Mouse (Mus musculus) urinary bladder, postnatal 10 days (tissue): ENCODE data around the gene Rgs13.

ENCODE experiments used
- DNase-seq: peaks from one replicate; pipeline ENCODE4 v3.0.0; 2022; ENCODE audit warnings: low spot score

Rgs13 gene

DNA sequence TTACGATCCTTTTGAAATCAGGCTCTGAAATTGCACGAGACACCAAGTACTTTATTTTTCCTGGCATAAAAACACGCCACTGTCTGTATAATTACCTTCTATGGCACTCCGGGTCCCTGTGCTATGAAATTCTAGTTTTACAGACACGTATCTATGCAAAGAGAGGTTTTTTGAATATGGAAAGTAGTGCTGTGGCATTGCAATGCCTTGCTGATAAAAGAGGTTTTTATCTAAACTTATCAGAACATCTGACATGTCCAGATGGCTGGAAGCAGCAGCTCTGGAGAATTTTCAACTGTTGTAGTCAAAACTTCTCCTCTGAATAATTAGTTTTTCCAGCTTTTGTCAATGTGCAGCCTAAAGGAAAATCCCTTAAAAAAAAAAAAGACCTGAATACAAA lies at the start of gene Rgs13:
Gene Rgs13 (minus strand): TSS at position 207 of the 400 bp plus-strand sequence.
- no peak for DNase-seq

DNA sequence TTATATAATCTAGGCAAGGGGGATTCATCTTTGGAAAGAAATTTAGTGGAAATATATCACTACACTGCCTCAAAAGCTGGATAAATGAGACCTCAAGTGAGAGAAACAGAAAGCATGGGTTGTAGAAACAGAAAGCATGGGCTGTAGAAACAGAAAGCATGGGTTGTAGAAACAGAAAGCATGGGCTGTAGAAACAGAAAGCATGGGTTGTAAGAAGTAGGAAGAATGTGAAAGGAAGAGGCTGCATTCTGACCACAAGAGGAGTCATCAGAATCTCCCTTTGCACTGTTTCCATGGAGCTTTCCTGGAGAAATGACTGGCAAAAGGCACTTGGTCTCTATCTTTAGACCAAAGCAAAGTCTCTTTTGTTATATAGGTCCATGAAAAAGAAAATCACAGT lies 38.1 kb upstream of the Rgs13 start:
- DNase-seq = no peak

GRCm38 (mm10) chr1:144210912-144211311 lies 33.7 kb upstream of the Rgs13 start:
- no peak for DNase-seq

DNA sequence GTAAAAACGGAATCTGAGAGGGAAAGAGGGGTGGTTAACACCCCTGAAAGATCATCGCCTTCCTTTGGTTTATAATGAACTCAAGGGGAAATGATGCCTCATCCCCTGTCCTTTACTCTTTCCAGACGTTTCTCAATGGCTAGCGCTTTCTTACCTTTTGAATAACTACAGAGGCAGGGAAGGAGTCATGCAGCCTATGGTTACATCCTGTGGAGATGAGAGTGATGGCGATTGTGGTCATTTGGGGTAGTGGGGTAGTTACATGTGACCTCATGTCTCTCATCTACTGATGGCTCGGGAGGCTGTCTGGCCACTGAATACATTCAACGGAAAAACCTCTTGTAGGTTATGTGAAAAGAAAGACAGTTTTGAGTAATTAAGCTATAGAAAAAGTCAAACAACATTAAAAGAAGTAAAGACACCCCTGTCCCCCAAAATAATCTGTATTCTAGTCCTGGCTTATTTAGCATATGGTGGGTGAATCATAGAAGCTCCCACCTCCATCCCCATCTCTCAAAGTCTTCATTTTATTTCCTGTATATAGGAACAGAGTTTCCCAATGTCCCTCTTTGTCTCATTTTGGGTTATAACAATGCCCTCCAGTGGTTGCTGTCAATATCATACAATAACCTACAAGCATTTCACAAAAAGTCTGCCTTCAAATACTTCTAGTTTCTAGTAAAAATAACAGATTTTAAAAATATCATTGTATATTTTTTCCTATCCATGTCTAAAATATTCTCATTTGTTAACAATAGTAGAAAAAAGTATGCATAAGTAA lies 29.3 kb upstream of the Rgs13 start:
- DNase-seq = no peak

GRCm38 (mm10) chr1:144204766-144205165 lies 27.6 kb upstream of the Rgs13 start:
- DNase-seq = no peak

DNA sequence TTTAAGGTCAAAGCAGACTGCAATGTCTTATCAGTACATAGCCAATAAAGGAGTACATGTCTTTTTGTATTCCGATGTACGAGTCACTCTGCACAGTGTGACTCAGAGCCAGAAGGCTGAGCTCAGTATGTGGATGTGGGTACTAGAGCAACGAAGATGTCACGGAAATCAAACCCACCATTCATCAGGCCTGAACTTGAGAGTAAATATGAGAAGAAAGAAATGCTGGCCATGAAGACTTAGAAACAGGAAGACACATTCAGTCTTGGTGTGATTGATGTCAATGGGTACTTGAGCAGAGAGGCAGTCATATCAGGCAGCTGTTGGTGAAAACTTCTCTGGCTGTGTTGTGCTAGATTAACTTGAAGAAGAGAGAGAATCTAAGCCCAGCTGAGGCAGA lies 25.8 kb upstream of the Rgs13 start:
- no peak for DNase-seq

DNA sequence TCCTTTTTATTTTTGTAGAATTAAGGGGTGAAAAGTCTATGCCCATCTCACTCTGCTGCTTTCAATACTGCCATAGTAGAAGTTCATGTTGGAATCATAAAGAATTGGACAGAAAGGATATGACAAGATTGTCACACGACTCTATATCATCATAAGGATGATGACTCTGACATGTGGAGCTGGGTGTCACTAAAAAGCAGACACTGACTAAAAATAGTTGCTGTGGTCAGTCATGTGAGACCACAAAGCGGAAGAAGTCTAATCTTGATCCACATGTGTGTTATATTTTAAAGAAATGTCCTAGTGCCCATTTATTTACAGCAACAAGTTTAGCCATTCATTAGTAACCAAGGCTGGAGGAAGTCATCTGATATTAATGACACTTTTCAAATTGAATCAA lies 23.3 kb upstream of the Rgs13 start:
- DNase-seq = no peak

DNA sequence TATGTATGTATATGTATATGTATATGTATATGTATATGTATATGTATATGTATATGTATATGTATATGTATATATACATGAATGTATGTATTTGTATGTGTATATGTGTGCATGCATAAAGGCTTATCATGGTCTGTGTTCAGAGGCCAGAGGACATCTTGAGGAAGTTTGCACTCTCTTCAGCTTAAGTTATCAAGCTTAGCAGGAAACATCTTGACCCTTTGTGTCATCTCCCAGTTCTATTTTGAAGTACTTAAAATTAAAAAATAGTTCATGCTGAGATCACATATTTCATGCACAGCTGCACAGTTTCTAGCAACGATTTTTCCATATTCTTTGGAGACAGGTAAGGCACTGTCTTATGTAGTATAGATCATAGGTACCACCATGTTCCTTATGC lies 22.4 kb upstream of the Rgs13 start:
- DNase-seq = no peak

- DNase-seq = no peak
Observed at GRCm38 (mm10) chr1:144197684-144198083, 20.5 kb upstream of the Rgs13 start.

GRCm38 (mm10) chr1:144186655-144187396 lies 9.7 kb upstream of the Rgs13 start:
- no peak for DNase-seq

- DNase-seq = no peak
Observed at GRCm38 (mm10) chr1:144184955-144185715, 8.0 kb upstream of the Rgs13 start.

DNA sequence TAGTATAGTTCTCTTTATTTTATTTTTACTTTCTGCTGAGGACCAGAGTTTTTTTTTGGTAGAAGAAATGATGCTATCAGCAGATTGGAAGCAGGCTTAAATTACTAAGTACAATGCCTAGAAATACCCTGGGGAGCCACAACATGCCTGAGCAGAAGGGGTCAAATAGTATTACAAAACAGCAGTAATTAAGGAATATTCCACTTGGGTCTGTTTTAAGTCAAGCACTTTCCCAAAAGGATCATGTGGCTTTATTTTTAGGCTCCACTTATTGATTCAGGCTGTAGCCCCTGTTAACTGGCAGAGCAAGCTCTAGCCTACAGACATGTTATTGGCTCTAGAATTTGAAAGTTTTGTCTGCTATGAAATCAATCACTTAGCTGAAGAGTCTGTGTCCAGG lies 6.5 kb upstream of the Rgs13 start:
- DNase-seq = no peak

DNA sequence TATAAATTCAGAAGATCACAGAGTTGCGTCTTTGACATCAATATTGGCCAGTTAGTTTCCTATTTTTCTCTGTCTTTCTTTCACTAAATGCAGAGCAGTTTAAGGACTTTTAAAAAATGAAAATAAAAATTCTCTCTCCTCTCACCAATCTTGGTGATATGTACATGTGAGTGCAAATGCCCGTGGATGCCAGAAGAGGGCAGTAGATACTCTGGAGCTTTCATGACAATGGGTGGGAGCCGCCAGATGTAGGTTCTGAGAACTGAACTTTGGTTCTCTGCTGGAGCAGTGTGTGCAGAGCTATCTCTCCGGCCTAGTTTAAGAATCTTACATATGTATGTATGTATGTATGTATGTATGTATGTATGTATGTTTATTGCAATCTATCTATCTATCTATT lies 2.4 kb upstream of the Rgs13 start:
- no peak for DNase-seq

- no peak for DNase-seq
Observed at GRCm38 (mm10) chr1:144178281-144178957, 1.2 kb upstream of the Rgs13 start.

DNA sequence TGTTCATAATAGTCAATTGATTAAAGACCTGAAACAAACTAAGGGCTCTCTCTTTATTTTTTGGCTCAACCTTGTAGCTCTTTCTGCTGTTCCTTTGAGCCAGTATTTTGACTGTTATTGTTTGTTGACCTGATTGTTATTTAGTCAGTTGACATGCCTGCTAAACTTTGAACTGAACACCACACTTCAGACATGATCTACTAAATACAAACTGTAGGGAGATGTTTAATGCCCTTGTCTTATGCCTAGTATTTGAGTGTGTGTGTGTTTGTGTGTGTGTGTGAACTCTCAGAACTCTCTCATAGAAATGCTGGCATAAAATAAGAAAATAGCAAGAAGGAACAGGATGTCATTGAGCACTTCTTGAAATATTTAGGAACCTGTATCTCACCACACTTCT lies 448 bp upstream of the Rgs13 start:
- no peak for DNase-seq

- DNase-seq = no peak
Observed at GRCm38 (mm10) chr1:144174760-144175159, 2.4 kb downstream of the Rgs13 start.

GRCm38 (mm10) chr1:144173568-144174036 lies 3.6 kb downstream of the Rgs13 start:
- DNase-seq = no peak

- no peak for DNase-seq
Observed at GRCm38 (mm10) chr1:144168921-144169320, 8.3 kb downstream of the Rgs13 start.

DNA sequence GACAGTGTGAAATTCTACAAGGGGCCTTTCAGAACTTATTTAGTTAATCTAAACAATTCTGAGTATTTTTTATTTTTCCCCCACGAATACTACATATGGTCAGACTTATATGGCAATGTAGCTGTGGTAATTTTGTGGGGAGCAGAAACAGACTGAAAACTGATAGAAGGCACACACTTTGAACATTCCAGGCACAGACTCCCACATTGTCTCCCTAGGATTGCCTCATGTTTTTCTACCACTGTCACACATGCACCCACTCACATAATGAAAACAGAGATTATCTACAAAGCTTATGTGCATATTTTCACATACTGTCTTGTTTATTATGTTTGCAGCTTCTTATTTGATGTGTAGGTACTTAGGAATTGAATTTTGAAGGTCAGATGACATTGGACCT lies 9.4 kb downstream of the Rgs13 start:
- no peak for DNase-seq

DNA sequence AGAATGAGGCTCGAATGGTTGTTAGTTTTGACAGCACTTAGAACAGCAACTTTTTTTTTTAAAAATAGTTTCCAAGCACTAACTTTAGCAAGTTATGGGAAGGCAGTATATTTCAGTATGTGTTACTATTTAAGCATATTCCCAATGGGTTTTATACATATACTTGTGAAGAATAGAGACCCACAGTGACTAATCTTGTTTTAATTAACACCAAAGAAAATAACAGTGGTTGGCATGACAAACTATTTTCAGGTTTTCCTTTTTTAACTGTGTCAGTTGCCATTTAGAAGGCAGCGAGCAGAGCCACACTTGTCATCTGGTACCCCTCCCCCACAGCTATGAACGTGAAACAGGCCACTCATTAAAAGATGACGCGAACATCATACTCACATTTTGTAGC lies 10.3 kb downstream of the Rgs13 start:
- no peak for DNase-seq

- DNase-seq = no peak
Observed at GRCm38 (mm10) chr1:144166275-144166674, 10.9 kb downstream of the Rgs13 start.

GRCm38 (mm10) chr1:144152526-144152925 lies 24.6 kb downstream of the Rgs13 start:
- DNase-seq = no peak
